Mouse (Mus musculus) embryo, embryonic 10 days (tissue): ENCODE measurements at regions not wholly inside any gene's neighbourhood (a gene's known extent, or its start where the extent isn't known, plus 50 kb on each side); places are given as distances from the start of the nearest gene placed in this dataset.
"Not testable (repeated sequence)": the region's sequence is repeated elsewhere in the genome, so short reads cannot be mapped to it uniquely, and the experiment has no call there.

Experiments used
- DNase-seq: peaks from one replicate; pipeline ENCODE4 v3.0.0-alpha.2; 2015; ENCODE audit warnings: low spot score

DNA sequence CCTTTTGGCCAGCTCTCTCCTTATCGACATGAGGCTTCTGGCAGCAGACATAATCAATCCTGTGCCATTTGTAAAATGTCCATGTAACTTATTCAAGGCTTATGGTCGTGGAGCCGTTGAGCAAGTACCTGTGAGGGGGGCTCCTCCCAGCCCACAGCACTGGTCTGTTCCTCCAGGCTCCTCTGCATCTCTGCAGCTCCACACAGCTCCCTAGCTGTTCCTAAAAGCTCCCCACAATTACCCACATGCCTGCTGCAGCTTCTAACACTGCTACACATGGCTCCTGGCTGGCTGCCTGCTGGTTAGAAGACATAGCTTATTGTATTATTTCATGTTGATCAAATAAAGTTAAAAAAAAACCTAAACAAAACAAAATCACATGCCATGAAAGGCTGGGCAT, 77.9 kb downstream of the Tcp10c start:
- DNase-seq, result not testable (repeated sequence)

DNA sequence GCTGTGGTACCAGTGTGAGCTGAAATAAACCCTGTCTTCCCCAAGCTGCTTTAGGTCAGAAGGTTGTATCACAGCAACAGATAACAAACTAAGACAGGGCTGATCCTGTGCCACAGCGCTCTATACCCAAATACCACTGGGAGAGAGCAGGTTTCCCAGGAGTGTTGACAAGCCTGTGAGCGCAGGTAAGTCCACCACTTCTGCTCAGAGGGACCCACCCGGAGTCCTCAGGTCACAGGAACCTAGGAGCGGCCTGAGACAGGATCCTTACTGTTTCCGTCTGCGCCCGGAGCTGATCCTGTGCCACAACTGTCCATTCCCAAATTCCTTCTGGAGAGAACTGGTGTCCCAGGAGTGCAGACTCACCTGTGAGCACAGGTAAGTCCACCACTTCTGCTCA, 79.8 kb downstream of the Tcp10c start:
- DNase-seq, result not testable (repeated sequence)

DNA sequence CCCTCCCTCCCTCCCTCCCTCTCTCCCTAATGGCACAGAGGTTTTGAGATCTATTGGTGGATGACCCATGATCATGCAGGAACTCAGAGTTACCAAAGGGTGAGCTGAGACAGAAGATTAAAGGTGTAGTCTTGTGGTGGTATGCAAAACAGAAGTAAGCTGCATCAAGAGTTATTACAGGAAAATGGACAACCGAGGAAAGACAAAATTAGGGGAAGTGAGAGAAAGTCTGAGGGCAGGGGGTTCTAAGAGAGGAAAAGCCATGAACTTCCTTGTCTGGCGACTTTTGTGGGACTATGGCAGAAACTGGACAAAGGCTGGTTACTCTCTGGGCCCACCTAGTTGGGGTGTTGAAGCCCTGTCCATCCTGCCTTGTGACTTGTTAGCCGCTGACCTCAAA, 84.4 kb downstream of the Tcp10c start:
- DNase-seq, result not testable (repeated sequence)

DNA sequence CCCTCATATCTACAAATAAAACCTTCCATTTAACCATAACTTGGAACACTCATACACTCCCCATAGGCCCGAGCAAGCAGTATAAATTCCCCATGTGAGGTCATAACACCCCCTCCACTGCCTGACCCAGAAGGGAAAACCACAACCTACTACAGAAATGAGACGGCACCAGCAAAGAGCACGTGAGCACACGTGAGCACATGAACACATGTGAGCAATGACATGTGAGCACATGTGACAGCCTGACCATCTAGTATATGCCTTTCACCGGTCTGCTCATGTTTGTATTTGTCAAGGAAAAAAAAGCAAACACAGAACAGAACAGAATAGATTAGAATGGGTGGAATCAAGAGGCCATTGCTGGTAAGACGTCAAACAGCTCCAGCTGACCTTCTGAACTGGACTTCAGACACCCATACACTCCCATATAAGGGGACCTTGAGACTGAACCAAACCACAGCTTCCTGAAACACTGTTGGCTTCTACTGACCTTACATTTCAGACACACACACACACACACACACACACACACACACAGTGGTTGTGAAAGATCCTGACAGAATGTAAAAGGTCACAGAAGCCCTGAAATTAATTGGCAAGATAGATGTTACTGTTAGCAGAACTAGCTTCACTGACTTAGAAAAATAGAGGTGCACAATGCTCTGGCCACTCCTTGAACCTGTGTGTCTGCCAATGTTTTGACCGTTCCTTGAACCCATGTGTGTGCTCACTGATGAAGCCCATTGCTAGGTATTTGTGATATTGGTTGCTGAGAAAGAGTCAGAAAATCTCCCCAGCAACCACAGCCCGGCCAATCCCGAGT, 86.5 kb downstream of the Tcp10c start:
- DNase-seq, result not testable (repeated sequence)

DNA sequence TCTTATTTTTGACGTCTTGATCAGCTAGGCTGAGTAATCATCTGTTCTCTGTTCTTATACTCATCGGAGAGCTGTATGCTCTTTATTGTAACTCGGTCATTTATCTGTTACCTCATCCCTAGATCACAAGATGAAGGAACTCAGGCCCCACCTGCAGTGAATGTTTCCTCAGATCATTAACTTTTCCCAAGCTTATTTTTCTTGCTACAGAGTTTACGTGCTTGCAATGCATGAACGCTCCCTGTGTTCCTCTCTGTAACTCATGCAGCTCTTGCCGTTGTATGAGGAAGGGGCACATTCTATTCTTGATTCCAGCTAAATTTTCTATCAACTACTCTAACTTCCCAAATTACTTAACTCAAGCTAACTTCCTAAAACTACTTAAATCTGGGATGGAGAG, 87.9 kb downstream of the Tcp10c start:
- not testable (repeated sequence) for DNase-seq

DNA sequence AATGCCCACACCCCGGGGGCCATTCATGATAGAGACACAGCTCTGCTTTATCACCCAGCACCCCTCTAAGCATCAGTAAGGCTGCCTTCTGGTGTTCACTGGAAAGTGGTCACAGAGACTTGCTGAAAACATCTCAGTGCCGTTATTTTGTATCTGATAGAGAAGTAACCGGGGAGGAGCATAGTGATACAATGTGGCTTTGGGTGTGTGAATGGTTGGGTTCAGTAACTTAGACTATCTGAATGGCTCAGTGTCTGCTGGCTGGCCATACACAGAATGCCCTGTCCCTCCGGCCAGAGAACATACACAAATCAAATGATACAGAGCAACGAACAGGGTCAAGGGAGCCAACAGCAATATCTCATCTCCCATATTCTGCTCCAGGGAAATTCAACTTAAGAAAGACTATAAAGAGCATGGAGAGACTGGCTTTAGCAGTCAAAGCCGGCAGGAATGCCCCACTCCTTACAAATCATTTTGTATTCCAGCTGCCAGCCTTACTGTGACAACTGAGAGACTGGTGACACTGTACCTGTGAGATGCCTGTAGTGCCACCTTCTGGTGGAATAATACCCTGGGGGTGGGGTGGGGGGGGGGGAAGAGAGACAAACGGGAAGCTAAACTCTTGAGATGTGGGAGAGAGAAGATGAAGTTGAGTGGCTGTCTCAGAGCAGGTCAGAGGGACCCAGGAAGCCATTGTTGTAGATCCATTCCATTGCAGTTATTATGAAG, 102.7 kb downstream of the Tcp10c start:
- not testable (repeated sequence) for DNase-seq

DNA sequence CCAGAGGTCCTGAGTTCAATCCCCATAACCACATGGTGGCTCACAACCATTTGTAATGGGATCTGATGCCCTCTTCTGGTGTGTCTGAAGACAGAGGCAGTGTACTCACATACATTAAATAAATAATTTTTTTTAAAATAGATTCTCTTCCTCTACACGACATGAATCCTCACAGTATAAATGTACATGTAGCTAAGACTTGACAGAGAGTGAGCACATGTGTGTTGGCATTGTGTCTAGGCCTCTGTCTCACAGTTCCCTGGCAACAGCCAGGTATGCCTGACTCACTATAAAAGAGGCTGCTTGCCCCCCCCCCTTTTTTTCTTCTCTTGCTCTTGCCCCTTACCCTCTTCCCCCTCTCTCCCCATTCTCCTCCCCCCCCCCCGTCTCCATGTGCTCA, 103.6 kb downstream of the Tcp10c start:
- DNase-seq, result not testable (repeated sequence)

DNA sequence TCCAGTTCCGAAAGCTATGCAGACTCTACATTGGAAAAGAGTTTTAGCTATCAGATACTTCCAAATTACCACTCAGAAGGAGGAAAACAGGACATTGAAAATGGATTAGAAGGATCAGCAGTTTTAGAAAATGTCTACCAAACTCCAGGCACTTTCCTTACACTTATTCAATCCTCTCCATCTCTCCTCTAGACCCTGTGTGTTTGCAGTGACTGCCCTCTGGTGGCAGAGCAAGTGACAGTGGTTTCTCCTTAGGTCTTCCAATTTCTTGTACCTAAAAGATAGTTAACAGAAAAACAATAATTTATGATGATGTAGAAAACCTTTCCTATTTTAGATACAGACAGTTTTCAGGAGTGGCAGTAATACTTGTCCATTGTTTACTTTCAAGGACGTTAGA, 104.4 kb downstream of the Tcp10c start:
- not testable (repeated sequence) for DNase-seq

DNA sequence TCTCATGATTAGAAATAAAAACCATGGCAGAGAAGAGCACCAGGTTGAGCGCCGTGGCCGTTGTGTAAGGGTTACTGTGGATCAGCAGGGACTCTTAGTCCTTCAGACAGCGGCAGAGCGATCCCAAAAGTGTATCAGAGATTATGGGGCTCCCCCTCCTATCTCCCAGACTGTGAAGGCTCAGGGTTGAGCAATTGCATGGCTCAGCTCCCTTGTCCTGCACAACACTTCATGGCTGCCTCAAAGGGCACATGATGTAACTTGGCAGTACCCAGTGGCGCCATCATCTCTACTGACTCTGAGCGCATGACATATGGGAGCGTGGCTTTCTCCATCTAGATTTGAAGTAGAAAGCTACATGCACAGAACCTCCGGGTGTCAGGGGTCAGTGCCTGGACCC, 108.3 kb downstream of the Tcp10c start:
- DNase-seq, result not testable (repeated sequence)

DNA sequence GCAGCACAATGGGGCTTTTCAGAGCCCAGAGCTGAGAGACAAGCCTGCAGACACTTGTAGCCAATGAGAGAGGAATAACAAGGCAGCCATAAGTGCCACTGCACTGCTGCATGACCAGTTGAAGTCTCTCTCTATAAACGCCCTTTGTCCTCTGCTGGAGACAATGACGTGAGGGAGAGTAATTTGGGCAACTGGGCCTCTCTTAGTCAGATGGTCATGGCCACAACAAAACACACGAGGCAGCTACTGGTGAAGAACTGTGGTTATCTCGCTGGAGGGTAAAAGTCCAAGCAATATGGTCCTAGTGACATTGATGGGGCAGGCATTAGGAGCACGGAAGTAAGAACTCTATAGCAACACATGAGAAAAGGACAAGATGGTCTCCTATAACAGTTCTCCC, 111.5 kb downstream of the Tcp10c start:
- DNase-seq, result not testable (repeated sequence)

DNA sequence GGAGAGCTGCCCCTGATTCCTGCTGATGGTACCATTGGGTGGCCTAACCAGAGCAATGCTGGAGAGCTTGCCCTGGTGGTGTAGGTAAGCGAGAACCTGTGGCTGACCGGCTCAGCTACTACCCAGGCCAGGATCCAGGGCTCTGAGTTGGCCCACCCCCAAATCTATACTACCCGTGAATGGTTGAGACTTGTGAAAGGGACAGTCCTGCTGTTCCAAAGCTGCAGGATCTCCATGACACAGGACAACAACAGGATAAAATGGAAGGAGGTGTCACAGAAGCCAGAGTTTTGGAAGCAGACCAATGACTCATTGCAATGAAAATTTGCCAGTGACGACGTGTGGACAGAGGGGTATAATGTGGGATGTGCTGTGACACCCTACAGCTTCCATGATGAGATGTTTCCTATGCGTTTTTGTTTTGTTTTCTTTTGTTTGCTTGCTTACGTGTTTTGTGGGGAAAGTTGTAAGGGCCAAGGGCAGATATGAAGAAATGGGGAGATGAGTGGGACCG, 115.6 kb downstream of the Tcp10c start:
- not testable (repeated sequence) for DNase-seq

DNA sequence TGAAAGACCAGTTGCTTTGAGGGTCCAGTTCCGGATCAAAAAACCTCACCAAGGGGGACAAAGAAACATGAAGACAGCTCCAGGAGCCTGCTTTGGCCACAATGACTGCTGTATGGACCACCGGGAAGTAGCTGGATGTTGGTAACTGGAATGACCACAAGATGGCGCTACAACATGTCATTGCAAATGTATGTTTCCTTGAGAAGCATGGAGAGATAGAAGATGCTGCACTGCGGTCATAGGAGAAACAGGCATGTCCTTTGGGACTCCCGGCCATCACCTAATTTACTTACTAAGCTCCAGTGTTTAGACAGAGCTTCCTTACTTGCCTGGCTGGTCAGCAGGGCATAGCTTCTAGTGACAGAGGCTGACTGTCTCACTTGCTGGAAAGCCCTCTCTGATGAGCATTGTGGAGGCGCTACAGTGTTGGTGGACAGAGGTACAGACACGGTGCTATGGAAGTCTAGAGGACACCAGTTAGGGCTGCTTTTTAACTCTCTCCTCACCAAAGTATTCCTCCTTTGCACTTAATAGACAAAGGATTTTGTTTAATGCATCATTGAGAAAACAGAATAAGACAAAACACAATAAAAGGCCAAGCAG, 118.2 kb downstream of the Tcp10c start:
- DNase-seq, result peak; percentile 95

DNA sequence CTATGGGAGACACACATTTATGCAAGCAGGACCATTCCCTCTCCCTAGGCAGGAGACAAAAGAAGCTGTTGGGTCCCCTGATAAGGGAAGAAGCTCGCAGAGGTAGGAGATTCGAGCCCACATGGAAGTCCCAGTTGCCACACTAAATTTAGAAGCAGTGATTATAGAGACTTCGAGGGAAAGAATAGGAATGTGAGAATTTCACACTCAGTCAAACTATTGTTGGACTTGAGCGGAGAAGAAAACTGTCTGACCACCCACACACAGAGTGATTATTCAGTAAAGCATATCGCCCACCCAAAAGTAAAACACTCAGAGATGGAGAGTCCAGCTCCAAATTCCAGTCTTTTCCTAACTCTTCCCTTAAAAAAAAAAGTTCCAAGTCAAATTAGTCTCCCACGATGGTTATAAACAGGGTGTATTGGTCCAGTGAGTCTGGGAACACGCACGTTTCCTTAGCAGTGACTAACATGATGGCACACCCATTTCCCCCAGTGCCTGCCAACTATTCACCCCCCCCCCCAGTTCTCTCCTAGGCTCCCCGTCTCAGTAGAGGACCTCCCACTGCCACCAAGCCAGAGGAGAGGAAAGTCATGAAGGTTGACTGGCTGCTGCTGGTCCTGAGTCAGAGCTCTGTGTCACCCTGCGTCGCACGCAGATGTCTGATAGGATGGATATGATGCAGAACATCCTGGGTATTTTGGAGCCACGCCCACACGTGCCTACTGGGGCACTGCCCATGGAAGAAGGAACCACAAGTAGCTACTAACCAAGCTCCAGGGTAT, 120.1 kb downstream of the Tcp10c start:
- no peak for DNase-seq

DNA sequence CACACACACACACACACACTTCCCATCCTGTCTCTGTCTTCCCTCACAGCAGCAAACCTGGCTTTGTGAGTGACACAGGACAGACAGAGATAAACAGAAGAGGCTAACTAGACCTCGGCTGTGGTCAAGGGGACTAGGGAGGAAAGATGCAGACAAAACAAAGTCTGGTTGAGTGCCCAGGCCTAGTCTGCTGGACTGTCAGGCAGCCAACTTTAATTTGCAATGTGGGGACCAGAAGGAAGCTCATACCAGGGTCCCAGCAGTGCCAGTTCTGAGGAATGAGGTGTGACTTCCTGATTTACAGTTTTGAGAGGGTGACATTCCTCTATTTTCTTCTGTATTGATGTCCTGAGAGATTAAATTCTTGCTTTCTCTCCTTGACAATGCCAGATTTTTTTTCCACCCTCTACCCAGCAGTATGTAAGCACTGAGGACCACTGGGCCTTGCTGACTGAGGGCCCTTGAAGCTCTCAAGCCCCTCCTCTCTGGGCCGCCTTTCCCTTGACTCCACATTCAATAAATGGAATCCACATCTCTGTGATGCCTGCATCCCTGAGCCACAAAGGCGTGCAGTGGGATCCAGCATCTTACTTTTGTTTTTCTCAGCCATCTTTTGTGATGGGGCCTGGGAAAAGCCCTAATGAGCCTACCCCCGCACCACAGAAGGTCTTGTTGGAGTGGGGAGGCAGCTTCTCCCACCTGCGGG, 124.6 kb downstream of the Tcp10c start:
- peak; percentile 58 for DNase-seq

DNA sequence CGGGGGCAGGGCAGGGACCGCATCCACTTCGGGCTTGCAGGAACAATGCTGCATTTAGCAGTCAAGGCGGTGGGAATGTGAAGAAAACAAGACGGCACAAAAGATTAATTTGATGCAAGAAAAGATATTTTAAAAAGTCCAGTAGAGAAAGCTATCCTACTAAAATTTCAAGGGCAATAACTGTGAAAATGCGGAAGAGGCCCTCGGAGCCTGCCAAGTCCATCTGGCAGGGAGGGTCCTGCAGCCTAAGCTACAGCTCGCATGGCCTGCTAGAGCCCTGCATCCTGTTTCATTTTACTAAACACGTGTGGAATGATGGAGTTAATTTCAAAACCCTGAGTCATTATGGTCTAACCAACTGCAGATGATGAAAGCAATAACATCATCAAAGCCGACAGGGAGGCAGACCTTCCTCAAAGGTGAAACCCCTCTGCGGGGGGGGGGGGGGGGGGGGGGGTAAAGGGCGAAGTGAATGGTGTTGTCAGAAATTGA, 125.2 kb downstream of the Tcp10c start:
- peak; percentile 58 for DNase-seq

DNA sequence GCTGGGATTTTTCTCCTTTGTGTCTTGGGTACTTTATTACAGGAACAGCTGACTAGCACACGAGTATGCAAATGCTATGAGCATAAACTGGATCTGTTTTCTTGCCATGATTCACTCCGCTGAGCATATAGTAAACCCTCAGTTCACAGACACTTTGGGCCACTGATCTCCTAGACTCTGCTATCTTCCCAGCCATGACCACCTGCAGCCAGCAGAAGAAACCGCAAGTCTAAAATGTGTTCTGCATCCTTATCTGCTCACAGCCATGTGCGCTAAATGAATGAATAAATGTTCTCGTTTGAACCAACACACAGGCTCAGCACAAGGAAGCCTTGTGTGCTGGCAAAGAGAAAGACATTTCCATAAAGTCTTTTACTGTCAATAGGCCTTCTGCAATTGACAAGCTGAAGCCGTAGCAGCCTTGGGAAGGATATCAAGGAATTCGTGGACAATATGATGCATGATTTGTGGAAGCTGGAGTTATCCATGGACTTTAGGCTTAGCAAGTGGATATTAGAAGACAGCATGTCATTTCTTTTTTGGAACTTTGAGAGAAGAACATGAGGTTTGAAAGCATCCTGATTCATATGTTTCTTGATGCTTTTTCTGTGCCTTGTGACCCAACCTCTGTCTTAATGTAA, 127.2 kb downstream of the Tcp10c start:
- no peak for DNase-seq

DNA sequence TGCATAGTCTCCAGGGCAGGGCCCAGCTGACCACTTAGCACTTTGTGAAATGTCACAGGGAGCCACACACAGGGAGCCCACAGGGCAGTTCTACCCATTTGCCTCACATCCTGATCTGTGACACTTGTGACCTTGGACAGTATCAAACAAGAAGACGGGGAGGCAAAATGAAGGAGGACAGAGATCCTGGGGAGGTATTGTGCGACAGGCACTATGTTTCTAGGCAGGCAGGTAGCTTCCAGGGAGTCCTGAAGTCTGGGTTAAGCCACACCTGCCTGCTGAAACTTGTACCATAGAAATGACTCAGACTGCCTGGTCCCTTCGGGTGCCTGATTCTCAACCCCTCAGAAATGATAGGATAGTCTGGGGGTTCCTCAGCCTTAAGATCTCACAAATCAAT, 127.8 kb downstream of the Tcp10c start:
- no peak for DNase-seq

DNA sequence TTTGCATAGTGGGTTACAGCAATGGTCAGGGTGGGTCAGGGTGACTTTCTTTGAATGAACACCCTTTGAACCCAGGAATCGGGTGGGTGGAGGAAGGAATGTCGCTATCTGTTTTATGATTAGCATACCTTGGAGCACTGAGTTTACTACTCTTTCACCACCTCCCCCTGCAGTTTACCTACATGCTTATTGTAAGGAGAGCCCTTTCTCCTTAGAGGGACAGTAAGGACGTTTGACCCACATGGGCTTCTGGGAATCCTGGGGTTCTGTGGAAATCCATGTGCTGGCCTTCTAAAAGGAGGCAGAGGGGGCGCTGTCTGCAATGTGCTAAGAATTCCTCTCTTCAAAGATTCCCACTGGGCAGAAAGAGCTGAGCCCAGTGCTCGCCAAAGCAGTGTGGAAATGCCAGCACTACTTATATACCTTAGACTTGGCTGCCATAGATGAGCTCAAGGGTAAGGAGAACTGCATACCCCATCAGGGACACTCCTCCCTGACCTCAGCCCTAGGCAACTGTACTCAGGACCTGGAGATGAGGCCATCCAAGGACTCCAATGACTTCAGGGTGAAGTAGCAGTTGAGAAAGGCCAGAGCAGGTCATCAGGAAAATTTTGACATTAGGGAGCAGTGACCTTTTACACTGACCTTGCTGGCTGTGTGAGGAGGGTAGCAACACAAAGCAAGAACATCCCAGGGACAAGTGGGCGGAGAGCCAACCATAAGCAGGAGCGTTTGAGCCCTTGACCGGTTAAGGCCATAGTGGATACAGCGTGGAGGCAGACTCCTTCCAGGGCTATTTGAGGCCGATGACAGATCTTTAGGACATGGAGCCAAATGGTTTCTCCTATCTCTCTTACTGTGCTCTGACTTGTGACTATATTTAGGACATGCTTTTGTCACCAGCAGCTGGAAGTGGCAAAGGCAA, 133.2 kb downstream of the Tcp10c start:
- no peak for DNase-seq

DNA sequence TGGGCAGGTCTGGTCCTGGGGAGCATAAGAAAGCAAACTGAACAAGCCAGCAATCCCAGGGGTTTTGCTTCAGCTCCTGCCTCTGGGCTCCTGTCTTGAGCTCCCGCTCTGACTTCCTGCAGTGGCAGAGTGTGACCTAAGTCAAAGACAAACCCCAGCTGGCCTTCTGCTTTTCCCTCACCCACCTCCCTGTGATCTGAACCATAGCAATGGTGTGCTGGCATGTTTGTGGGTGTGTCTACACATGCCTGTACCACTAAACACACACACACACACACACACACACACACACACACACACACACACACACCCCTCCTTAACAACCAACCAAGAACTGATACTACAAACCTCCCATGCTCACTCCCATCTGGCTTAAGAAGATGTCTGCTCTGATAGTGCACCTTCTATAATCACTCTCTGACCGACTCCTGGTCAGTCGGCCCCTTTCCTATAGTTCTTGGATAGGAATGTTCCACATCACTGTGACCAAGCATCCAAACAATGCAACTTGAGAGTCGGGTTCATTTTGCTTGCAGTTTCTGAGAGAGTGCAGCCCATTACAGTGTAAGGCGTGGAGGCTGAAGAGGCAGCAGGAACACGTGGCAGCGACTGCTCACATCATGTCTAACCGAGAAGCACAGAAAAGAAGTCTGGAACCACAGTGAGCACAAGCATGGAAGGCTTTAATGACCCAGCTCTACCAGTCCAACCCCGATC, 134.4 kb downstream of the Tcp10c start:
- no peak for DNase-seq
